Mouse (Mus musculus) myocyte (in vitro differentiated cells): Measurements from ENCODE around the gene Otoa. TPM values are rescaled to one million over a fixed set of nuclear protein-coding genes. Genes with fewer than 3 reads are reported as not detected.

Source experiments
- H3K27me3 ChIP-seq: one replicate; pipeline ENCODE4 v1.6.1; 2011; ENCODE audit not compliant: control insufficient read depth, insufficient read depth, insufficient read length
- H3K36me3 ChIP-seq: one replicate; pipeline ENCODE4 v1.6.1; 2011; ENCODE audit not compliant: control insufficient read depth, insufficient read depth
- H3K4me2 ChIP-seq: one replicate; pipeline ENCODE4 v1.6.1; 2011; ENCODE audit warnings: low read depth, control low read depth
- H3K4me3 ChIP-seq: one replicate; pipeline ENCODE4 v1.5.1; 2011; ENCODE audit warnings: mild to moderate bottlenecking, control low read depth, moderate library complexity
- H3K79me2 ChIP-seq: one replicate; pipeline ENCODE4 v1.6.1; 2011; ENCODE audit not compliant: control insufficient read depth, insufficient read depth
- H3ac ChIP-seq: one replicate; pipeline ENCODE4 v1.6.1; 2011; ENCODE audit not compliant: control insufficient read depth, insufficient read length
- CEBPB ChIP-seq: IDR thresholded peaks from 2 replicates; pipeline ENCODE4 v1.6.1; 2011; ENCODE audit warnings: mild to moderate bottlenecking, moderate library complexity; ENCODE audit not compliant: poor library complexity, insufficient read depth, severe bottlenecking
- E2F4 ChIP-seq: IDR thresholded peaks from one replicate; pipeline ENCODE4 v1.6.1; 2011; ENCODE audit warnings: mild to moderate bottlenecking, control low read depth, moderate library complexity; ENCODE audit not compliant: insufficient read depth
- MAX ChIP-seq: IDR thresholded peaks from one replicate; pipeline ENCODE4 v1.6.1; 2011; ENCODE audit warnings: low read depth, mild to moderate bottlenecking, control low read depth
- MYOD1 ChIP-seq, 3 experiments: IDR thresholded peaks; one replicate each; pipeline ENCODE4 v1.6.1; 2011; ENCODE audit warnings: control low read depth in 2 of 3, low read depth in 2 of 3, mild to moderate bottlenecking in 2 of 3, moderate library complexity in 1 of 3; ENCODE audit not compliant: insufficient read length in 2 of 3, control insufficient read depth in 1 of 3
- MYOG ChIP-seq, 3 experiments: IDR thresholded peaks; one replicate each; pipeline ENCODE4 v1.6.1; 2011; ENCODE audit warnings: control low read depth in 2 of 3, low read depth in 2 of 3, mild to moderate bottlenecking in 2 of 3; ENCODE audit not compliant: insufficient read length in 2 of 3, control insufficient read depth in 1 of 3, insufficient read depth in 1 of 3
- POLR2A ChIP-seq: IDR thresholded peaks from one replicate; pipeline ENCODE4 v1.6.1; 2011; ENCODE audit warnings: low read depth, mild to moderate bottlenecking, control low read depth, moderate library complexity; ENCODE audit not compliant: insufficient read length
- POLR2AphosphoS2 ChIP-seq: IDR thresholded peaks from one replicate; pipeline ENCODE4 v1.6.1; 2011; ENCODE audit warnings: low read depth, control low read depth; ENCODE audit not compliant: insufficient read length
- REST ChIP-seq: IDR thresholded peaks from one replicate; pipeline ENCODE4 v1.6.1; 2011; ENCODE audit warnings: mild to moderate bottlenecking, control low read depth, moderate library complexity; ENCODE audit not compliant: insufficient read depth, insufficient read length
- SRF ChIP-seq: IDR thresholded peaks from one replicate; pipeline ENCODE4 v1.6.1; 2011; ENCODE audit warnings: low read depth; ENCODE audit not compliant: control insufficient read depth, insufficient read length
- TCF12 ChIP-seq: IDR thresholded peaks from one replicate; pipeline ENCODE4 v1.6.1; 2011; ENCODE audit warnings: mild to moderate bottlenecking, control low read depth; ENCODE audit not compliant: poor library complexity, insufficient read depth, severe bottlenecking
- TCF3 ChIP-seq: IDR thresholded peaks from one replicate; pipeline ENCODE4 v1.6.1; 2011; ENCODE audit warnings: low read depth, control low read depth; ENCODE audit not compliant: insufficient read length
- USF1 ChIP-seq: IDR thresholded peaks from one replicate; pipeline ENCODE4 v1.6.1; 2011; ENCODE audit warnings: low read depth, mild to moderate bottlenecking, control low read depth, moderate library complexity
- polyA plus RNA-seq: library from polyadenylated mRNA; unstranded; fragments of >200 nt; fragmentation: generic; extraction: Trizol; gene quantifications from one replicate; pipeline ENCODE4 v1.2.1, GENCODE M21; 2012; ENCODE audit warnings: missing spikeins

Otoa gene
- polyA plus RNA-seq, 1 experiment, result 0.35 TPM

- H3K4me2 ChIP-seq, result no peak overlapping the region
- H3ac ChIP-seq, result no peak overlapping the region
- TF ChIP-seq CEBPB, result peak; percentile 33; the same call in 1 of the 2 replicates
- peak; percentile 6 for TF ChIP-seq USF1
- TF ChIP-seq MYOD1 (IDR thresholded peaks at IDR 0.05; ENCODE audit: control insufficient read depth in 1 of 3, insufficient read length in 2 of 3, low read depth in 2 of 3), result no peak
- no peak for TF ChIP-seq POLR2A
- no peak for TF ChIP-seq SRF
- no peak for TF ChIP-seq TCF12
- TF ChIP-seq TCF3, result no peak
- H3K36me3 ChIP-seq, result peaks cover 16% of the 10 kb centered on the region
- peaks cover 83% of the 10 kb centered on the region for H3K79me2 ChIP-seq
- no peak overlapping the region for H3K4me3 ChIP-seq
- no peaks in the 10 kb centered on the region for H3K27me3 ChIP-seq
Measured at GRCm38 (mm10) chr7:121047624-121048023, 33.8 kb upstream of the Otoa start.

- Histone ChIP-seq H3K4me3 (no peak overlapping the region), H3K27me3 (no peaks in the 10 kb centered on the region), H3ac (no peak overlapping the region), H3K36me3 (peaks cover 39% of the 10 kb centered on the region), H3K4me2 (no peak overlapping the region), H3K79me2 (peaks cover 32% of the 10 kb centered on the region)
- no peak for TF ChIP-seq TCF12
- TF ChIP-seq MAX, result no peak
- no peak for TF ChIP-seq TCF3
- no peak for TF ChIP-seq USF1
- no peak for TF ChIP-seq E2F4
- no peak for TF ChIP-seq SRF
- TF ChIP-seq MYOG (IDR thresholded peaks at IDR 0.05; ENCODE audit: control insufficient read depth in 1 of 3, insufficient read depth in 1 of 3, insufficient read length in 2 of 3, low read depth in 2 of 3), result no peak
- TF ChIP-seq CEBPB, result no peak
Measured at GRCm38 (mm10) chr7:121053071-121053470, 28.4 kb upstream of the Otoa start.

- Histone ChIP-seq H3ac (no peak overlapping the region), H3K79me2 (no peaks in the 10 kb centered on the region), H3K36me3 (peaks cover 36% of the 10 kb centered on the region), H3K27me3 (no peaks in the 10 kb centered on the region), H3K4me2 (no peak overlapping the region), H3K4me3 (no peak overlapping the region)
- TF ChIP-seq TCF3, result no peak
- no peak for TF ChIP-seq E2F4
- no peak for TF ChIP-seq POLR2A
- no peak for TF ChIP-seq POLR2AphosphoS2
- TF ChIP-seq MYOD1 (IDR thresholded peaks at IDR 0.05; ENCODE audit: control insufficient read depth in 1 of 3, insufficient read length in 2 of 3, low read depth in 2 of 3), result no peak
- no peak for TF ChIP-seq SRF
- no peak for TF ChIP-seq USF1
- TF ChIP-seq TCF12, result no peak
- no peak for TF ChIP-seq MYOG (IDR thresholded peaks at IDR 0.05; ENCODE audit: control insufficient read depth in 1 of 3, insufficient read depth in 1 of 3, insufficient read length in 2 of 3, low read depth in 2 of 3)
- no peak for TF ChIP-seq CEBPB
- TF ChIP-seq MAX, result no peak
- no peak for TF ChIP-seq REST
Measured at GRCm38 (mm10) chr7:121059477-121060218, 21.8 kb upstream of the Otoa start.

GRCm38 (mm10) chr7:121064309-121064708 is 17.1 kb upstream of the Otoa start:
- Histone ChIP-seq H3K27me3 (no peaks in the 10 kb centered on the region), H3ac (no peak overlapping the region), H3K36me3 (peaks cover 24% of the 10 kb centered on the region), H3K79me2 (no peaks in the 10 kb centered on the region), H3K4me3 (no peak overlapping the region), H3K4me2 (no peak overlapping the region)
- TF ChIP-seq CEBPB, result no peak
- no peak for TF ChIP-seq MYOG (IDR thresholded peaks at IDR 0.05; ENCODE audit: control insufficient read depth in 1 of 3, insufficient read depth in 1 of 3, insufficient read length in 2 of 3, low read depth in 2 of 3)
- TF ChIP-seq POLR2A, result no peak

GRCm38 (mm10) chr7:121071276-121071675 is 10.2 kb upstream of the Otoa start:
- Histone ChIP-seq H3K36me3 (peaks cover 13% of the 10 kb centered on the region), H3ac (no peak overlapping the region), H3K4me3 (no peak overlapping the region), H3K4me2 (no peak overlapping the region), H3K27me3 (no peaks in the 10 kb centered on the region), H3K79me2 (no peaks in the 10 kb centered on the region)
- TF ChIP-seq MAX (no peak), SRF (no peak), TCF12 (no peak), POLR2AphosphoS2 (no peak), CEBPB (no peak), TCF3 (no peak)
